ENCODE assay signal across 19 mouse cellular contexts in genomic region chr8:46251561-46251960, GRCm38 (mm10). TPM values are rescaled to one million over a fixed set of nuclear protein-coding genes. Genes with fewer than 3 reads are reported as not detected.
A peak's percentile ranks its signal among the peaks of the same experiment; 100 is the strongest.
DNase-seq lines count a peak whose midpoint lies in the region; ATAC-seq and TF ChIP-seq lines count a peak whose summit lies in the region.
"Had no signal": no experiment of that assay in that cellular context is flagged by ENCODE, and none has a peak within 500 bp of the region (broad histone marks: within the 10 kb centered on the region; RNA-seq: fewer than 3 reads in every experiment).

No protein-coding gene starts in this region.

- TF ChIP-seq CTCF in intestine, postnatal 0 days (IDR thresholded peaks at IDR 0.05; ENCODE audit: low read depth): no peak
- no peak for TF ChIP-seq CTCF in midbrain, postnatal 0 days (IDR thresholded peaks at IDR 0.05)

- no peaks in the 10 kb centered on the region for H3K27me3 ChIP-seq in intestine, embryonic 14.5 days (replicated peaks; ENCODE audit: control insufficient read depth, insufficient read depth, low read length)
- no peaks in the 10 kb centered on the region for H3K27me3 ChIP-seq in intestine, postnatal 0 days (replicated peaks; ENCODE audit: control insufficient read depth, insufficient read depth, low read length)
- no peaks in the 10 kb centered on the region; the same call in 1 of the 2 replicates for H3K27me3 ChIP-seq in forebrain, embryonic 11.5 days (ENCODE audit: control insufficient read depth, insufficient read depth, low read length)
- no peaks in the 10 kb centered on the region for H3K27me3 ChIP-seq in hindbrain, embryonic 16.5 days (replicated peaks; ENCODE audit: control insufficient read depth, insufficient read depth, low read length)
- H3K27me3 ChIP-seq in midbrain, postnatal 0 days (ENCODE audit: insufficient read depth, low read length): no peaks in the 10 kb centered on the region

- no peak overlapping the region for H3K4me3 ChIP-seq in intestine, embryonic 14.5 days (ENCODE audit: low read depth, low read length)
- no peak overlapping the region for H3K4me3 ChIP-seq in intestine, postnatal 0 days (ENCODE audit: low read depth, low read length)
- no peak overlapping the region for H3K4me3 ChIP-seq in forebrain, embryonic 11.5 days (ENCODE audit: low read depth, low read length)
- no peak overlapping the region for H3K4me3 ChIP-seq in hindbrain, embryonic 16.5 days (ENCODE audit: low read length)
- no peak overlapping the region for H3K4me3 ChIP-seq in midbrain, postnatal 0 days (ENCODE audit: low read depth, low read length)

- H3K9ac ChIP-seq in intestine, embryonic 14.5 days (ENCODE audit: low read length): no peak overlapping the region
- H3K9ac ChIP-seq in intestine, postnatal 0 days (ENCODE audit: low read depth, low read length): no peak overlapping the region
- no peak overlapping the region for H3K9ac ChIP-seq in forebrain, embryonic 11.5 days (ENCODE audit: low read length)
- H3K9ac ChIP-seq in hindbrain, embryonic 16.5 days (ENCODE audit: low read depth, low read length): no peak overlapping the region
- no peak overlapping the region for H3K9ac ChIP-seq in midbrain, postnatal 0 days (replicated peaks; ENCODE audit: low read length, poor library complexity, severe bottlenecking)

- H3K4me1 ChIP-seq in intestine, embryonic 14.5 days (replicated peaks; ENCODE audit: control insufficient read depth, insufficient read depth, low read length): no peaks in the 10 kb centered on the region; the same call in 1 of the 2 replicates
- no peaks in the 10 kb centered on the region for H3K4me1 ChIP-seq in intestine, postnatal 0 days (replicated peaks; ENCODE audit: control insufficient read depth, insufficient read depth, low read length)
- no peaks in the 10 kb centered on the region; the same call in 1 of the 2 replicates for H3K4me1 ChIP-seq in forebrain, embryonic 11.5 days (replicated peaks; ENCODE audit: control insufficient read depth, insufficient read depth, low read length)
- peaks cover 3% of the 10 kb centered on the region; the same call in 1 of the 2 replicates for H3K4me1 ChIP-seq in hindbrain, embryonic 16.5 days (ENCODE audit: control insufficient read depth, insufficient read depth, low read depth, low read length)
- no peaks in the 10 kb centered on the region for H3K4me1 ChIP-seq in midbrain, postnatal 0 days (ENCODE audit: insufficient read depth, low read length)

- H3K36me3 ChIP-seq in intestine, embryonic 14.5 days (ENCODE audit: control insufficient read depth, insufficient read depth, low read length): no peaks in the 10 kb centered on the region
- H3K36me3 ChIP-seq in intestine, postnatal 0 days (ENCODE audit: control insufficient read depth, insufficient read depth): no peaks in the 10 kb centered on the region
- H3K36me3 ChIP-seq in forebrain, embryonic 11.5 days (ENCODE audit: control insufficient read depth, insufficient read depth, low read length): no peaks in the 10 kb centered on the region
- H3K36me3 ChIP-seq in hindbrain, embryonic 16.5 days (ENCODE audit: control insufficient read depth, insufficient read depth, low read length): no peaks in the 10 kb centered on the region
- H3K36me3 ChIP-seq in midbrain, postnatal 0 days (ENCODE audit: insufficient read depth, low read length): no peaks in the 10 kb centered on the region

- H3K9me3 ChIP-seq in intestine, embryonic 14.5 days (ENCODE audit: control insufficient read depth, low read length): no peaks in the 10 kb centered on the region
- H3K9me3 ChIP-seq in intestine, postnatal 0 days (ENCODE audit: control insufficient read depth): no peaks in the 10 kb centered on the region
- no peaks in the 10 kb centered on the region for H3K9me3 ChIP-seq in forebrain, embryonic 11.5 days (ENCODE audit: control insufficient read depth, low read length)
- no peaks in the 10 kb centered on the region for H3K9me3 ChIP-seq in hindbrain, embryonic 16.5 days (ENCODE audit: control insufficient read depth, low read length)
- H3K9me3 ChIP-seq in midbrain, postnatal 0 days (ENCODE audit: low read length): no peaks in the 10 kb centered on the region

- ATAC-seq in intestine, embryonic 14.5 days (replicated peaks; ENCODE audit: low FRiP score, low TSS enrichment, low read depth): no peak
- no peak for ATAC-seq in intestine, postnatal 0 days
- no peak for ATAC-seq in forebrain, embryonic 11.5 days (replicated peaks; ENCODE audit: low FRiP score)
- no peak for ATAC-seq in hindbrain, embryonic 16.5 days
- ATAC-seq in midbrain, postnatal 0 days (ENCODE audit: low FRiP score): no peak

- no peak overlapping the region for H3K27ac ChIP-seq in intestine, embryonic 14.5 days (ENCODE audit: low read depth)
- no peak overlapping the region for H3K27ac ChIP-seq in intestine, postnatal 0 days (ENCODE audit: low read depth, low read length)
- no peak overlapping the region for H3K27ac ChIP-seq in forebrain, embryonic 11.5 days (ENCODE audit: low read depth, low read length)
- H3K27ac ChIP-seq in hindbrain, embryonic 16.5 days (ENCODE audit: low read depth, low read length): no peak overlapping the region
- no peak overlapping the region for H3K27ac ChIP-seq in midbrain, postnatal 0 days (ENCODE audit: low read depth, low read length)

- peak overlapping the region; percentile 15; the same call in 1 of the 2 replicates for H3K4me2 ChIP-seq in intestine, embryonic 14.5 days (ENCODE audit: low read length)
- no peak overlapping the region for H3K4me2 ChIP-seq in intestine, postnatal 0 days (replicated peaks; ENCODE audit: low read depth)
- H3K4me2 ChIP-seq in forebrain, embryonic 11.5 days (ENCODE audit: low read depth, low read length, severe bottlenecking): 0 out of 2 replicates have a peak overlapping the region, but pooled peaks have one; percentile 12
- H3K4me2 ChIP-seq in hindbrain, embryonic 16.5 days (ENCODE audit: low read length): peak overlapping the region; percentile 40
- H3K4me2 ChIP-seq in midbrain, postnatal 0 days (ENCODE audit: low read depth, low read length, poor library complexity, severe bottlenecking): peak overlapping the region; percentile 30

- WGBS in intestine, embryonic 14.5 days: 52% methylated on average over 10 of the region's 10 CpGs
- 61% methylated on average over 10 of the region's 10 CpGs for WGBS in intestine, postnatal 0 days
- 41% methylated on average over 10 of the region's 10 CpGs for WGBS in forebrain, embryonic 11.5 days
- WGBS in hindbrain, embryonic 16.5 days: 23% methylated on average over 10 of the region's 10 CpGs
- WGBS in midbrain, postnatal 0 days: 41% methylated on average over 10 of the region's 10 CpGs

- no peak for DNase-seq in intestine, embryonic 14.5 days (ENCODE audit: low spot score)
- DNase-seq in forebrain, embryonic 11.5 days (ENCODE audit: low spot score): no peak
- no peak for DNase-seq in midbrain, postnatal 0 days (ENCODE audit: low spot score)
- DNase-seq in Muller cell, postnatal 12 days (ENCODE audit: inconsistent ontology term): no peak
- DNase-seq in right cerebral cortex, postnatal 4 days: no peak
- no peak for DNase-seq in adrenal gland, adult 2 months
- DNase-seq: adrenal gland, adult 8-10 months; cerebellum, adult 18-20 months; gastrocnemius, postnatal 25 days; layer of hippocampus, adult 9-11 months; liver; spleen, adult 18-20 months; thymus, adult 18-20 months had no signal

RNA-seq across cellular contexts. Expression of gene Slc25a4, which starts 40.5 kb away (rescaled TPM):
- polyA plus RNA-seq in intestine, embryonic 14.5 days (2014; fragmentation: Nextera tagmentation; extraction: Ambion mirVana): 516 and 522 TPM in 2 replicates
- 230 TPM in 2 replicates for polyA plus RNA-seq in intestine, postnatal 0 days (2015; fragmentation: Nextera tagmentation; extraction: Ambion mirVana)
- 417 and 429 TPM in 2 replicates for polyA plus RNA-seq in forebrain, embryonic 11.5 days (2014; fragmentation: Nextera tagmentation; extraction: Ambion mirVana)
- 1,030 and 1,170 TPM in 2 replicates for polyA plus RNA-seq in hindbrain, embryonic 16.5 days (2015; fragmentation: Nextera tagmentation; extraction: Ambion mirVana)
- total RNA-seq in midbrain, postnatal 0 days (2014; rRNA removed): 1,005 and 1,051 TPM in 2 replicates
- 1,140 and 1,170 TPM in 2 replicates for polyA plus RNA-seq in midbrain, postnatal 0 days (2015; fragmentation: Nextera tagmentation; extraction: Ambion mirVana)
- 100 to 1,000 TPM; 133 to 206 TPM for total RNA-seq in adrenal gland, adult 2 months (2021)
- 200 and 240 TPM in 2 replicates for polyA plus RNA-seq in adrenal gland, adult 2 months (2012; rRNA removed)

RNA-seq across cellular contexts. Expression of gene Helt, which starts 42.9 kb away (rescaled TPM):
- not detected in 2 replicates for polyA plus RNA-seq in intestine, embryonic 14.5 days (2014; fragmentation: Nextera tagmentation; extraction: Ambion mirVana)
- not detected in 2 replicates for polyA plus RNA-seq in intestine, postnatal 0 days (2015; fragmentation: Nextera tagmentation; extraction: Ambion mirVana)
- polyA plus RNA-seq in forebrain, embryonic 11.5 days (2014; fragmentation: Nextera tagmentation; extraction: Ambion mirVana): 5.9 and 7.4 TPM in 2 replicates
- polyA plus RNA-seq in hindbrain, embryonic 16.5 days (2015; fragmentation: Nextera tagmentation; extraction: Ambion mirVana): 1.0 TPM in 1 of 2 replicates, not detected in the other
- total RNA-seq in midbrain, postnatal 0 days (2014; rRNA removed): 0.27 TPM in 1 of 2 replicates, not detected in the other
- 0.26 and 0.28 TPM in 2 replicates for polyA plus RNA-seq in midbrain, postnatal 0 days (2015; fragmentation: Nextera tagmentation; extraction: Ambion mirVana)
- total RNA-seq in adrenal gland, adult 2 months (2021): not detected
- polyA plus RNA-seq in adrenal gland, adult 2 months (2012; rRNA removed): 0.16 and 0.42 TPM in 2 replicates
- total RNA-seq: megakaryocyte progenitor cell, adult 5-6 weeks had no signal
- polyA plus RNA-seq: C2C12; heart, postnatal 0 days; kidney, embryonic 14.5 days had no signal
